Mouse (Mus musculus) embryonic facial prominence, embryonic 13.5 days (tissue): ENCODE results near the gene Cyth2. TPM values are rescaled to one million over a fixed set of nuclear protein-coding genes. Genes with fewer than 3 reads are reported as not detected.

Experiments used
- ATAC-seq: fragments of 200-750 bp; cut with Nextera tagmentation; 2 replicates; pipeline ENCODE4 v1.8.0; 2017; ENCODE audit warnings: low read depth; ENCODE audit not compliant: insufficient number of reproducible peaks, insufficient read depth, low FRiP score, low TSS enrichment
- H3K27ac ChIP-seq: fragments of 300-500 bp; sonication (generic); 2 replicates; pipeline ENCODE4 v1.5.1; 2015; ENCODE audit warnings: moderate library complexity, mild to moderate bottlenecking, inconsistent platforms
- H3K27me3 ChIP-seq: fragments of 300-500 bp; sonication (generic); 2 replicates; pipeline ENCODE4 v1.6.1; 2015; ENCODE audit warnings: mild to moderate bottlenecking, inconsistent platforms
- H3K36me3 ChIP-seq: fragments of 300-500 bp; sonication (generic); 2 replicates; pipeline ENCODE4 v1.6.1; 2015; ENCODE audit warnings: mild to moderate bottlenecking, inconsistent platforms
- H3K4me1 ChIP-seq: fragments of 300-500 bp; sonication (generic); 2 replicates; pipeline ENCODE4 v1.6.1; 2015; ENCODE audit warnings: inconsistent platforms
- H3K4me2 ChIP-seq: fragments of 300-500 bp; sonication (generic); 2 replicates; pipeline ENCODE4 v1.6.1; 2015; ENCODE audit warnings: moderate library complexity, mild to moderate bottlenecking, inconsistent platforms
- H3K4me3 ChIP-seq: fragments of 300-500 bp; sonication (generic); 2 replicates; pipeline ENCODE4 v1.5.1; 2015; ENCODE audit warnings: mild to moderate bottlenecking, inconsistent platforms
- H3K9ac ChIP-seq: fragments of 300-500 bp; sonication (generic); 2 replicates; pipeline ENCODE4 v1.6.1; 2015; ENCODE audit warnings: mild to moderate bottlenecking, inconsistent platforms
- H3K9me3 ChIP-seq: fragments of 300-500 bp; sonication (generic); 2 replicates; pipeline ENCODE4 v1.6.1; 2016; ENCODE audit warnings: inconsistent platforms
- WGBS: fragments of 180-500 bp; shearing (Covaris S2); methylation state at CpG from one replicate; pipeline ENCODE4 v1.1.7; 2015; ENCODE audit warnings: mixed read lengths; 5-methylcytosine and 5-hydroxymethylcytosine counted together
- polyA plus RNA-seq: library from polyadenylated mRNA; unstranded; fragments of >200 nt; fragmentation: Nextera tagmentation; extraction: Ambion mirVana; gene quantifications from 2 replicates; pipeline ENCODE4 v1.2.1, GENCODE M21; 2015

Gene Cyth2
- polyA plus RNA-seq, 1 experiment from 2014 or later, result 138 TPM

DNA sequence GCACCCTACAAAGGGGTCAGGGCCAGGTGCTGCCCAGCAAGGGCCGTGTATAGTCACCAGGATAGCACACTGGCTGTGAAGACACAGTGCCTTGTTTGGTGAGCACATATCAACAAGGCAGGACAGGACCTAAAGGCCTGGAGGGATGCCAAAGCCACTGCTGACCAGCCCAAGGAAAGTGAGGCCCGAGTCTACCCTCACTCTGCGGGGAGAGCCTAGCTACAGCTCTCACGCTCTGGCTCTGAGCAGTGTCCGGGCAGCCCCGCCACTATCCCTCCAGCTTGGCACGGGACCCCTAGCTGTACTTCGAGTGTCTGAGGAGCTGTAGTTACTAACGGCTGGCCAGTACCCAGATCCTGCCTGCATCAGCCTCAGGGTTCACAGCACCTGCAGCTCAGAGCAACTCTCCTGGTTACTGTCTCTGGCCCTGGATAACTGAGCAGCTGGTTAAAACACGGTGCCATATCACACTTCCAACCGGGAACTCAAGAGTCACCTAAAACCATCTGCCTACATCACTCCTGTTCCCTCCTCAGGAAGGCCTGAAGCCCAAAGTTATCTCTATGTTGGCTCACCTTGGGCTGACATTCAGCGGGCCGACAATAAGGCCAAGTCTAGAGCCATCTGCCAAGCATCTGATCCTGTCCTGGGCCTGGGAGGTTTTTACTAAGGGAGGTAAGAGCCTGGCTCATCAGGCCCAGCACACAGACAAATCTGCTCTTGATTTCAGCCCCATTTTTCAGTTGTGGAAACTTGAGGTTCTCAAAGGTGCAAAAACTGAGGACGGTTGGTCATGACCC is 4.9 kb downstream of the Cyth2 start:
- H3K4me2 ChIP-seq, result no peak overlapping the region
- H3K4me1 ChIP-seq, result peaks cover 22% of the 10 kb centered on the region
- H3K27me3 ChIP-seq, result no peaks in the 10 kb centered on the region
- no peak overlapping the region for H3K4me3 ChIP-seq
- peaks cover 73% of the 10 kb centered on the region for H3K36me3 ChIP-seq
- H3K9me3 ChIP-seq, result no peaks in the 10 kb centered on the region
- WGBS, result 88% methylated on average over 14 of the region's 14 CpGs
- peak overlapping the region; percentile 27; the same call in 1 of the 2 replicates for H3K9ac ChIP-seq
- ATAC-seq, result no peak
- no peak overlapping the region for H3K27ac ChIP-seq

DNA sequence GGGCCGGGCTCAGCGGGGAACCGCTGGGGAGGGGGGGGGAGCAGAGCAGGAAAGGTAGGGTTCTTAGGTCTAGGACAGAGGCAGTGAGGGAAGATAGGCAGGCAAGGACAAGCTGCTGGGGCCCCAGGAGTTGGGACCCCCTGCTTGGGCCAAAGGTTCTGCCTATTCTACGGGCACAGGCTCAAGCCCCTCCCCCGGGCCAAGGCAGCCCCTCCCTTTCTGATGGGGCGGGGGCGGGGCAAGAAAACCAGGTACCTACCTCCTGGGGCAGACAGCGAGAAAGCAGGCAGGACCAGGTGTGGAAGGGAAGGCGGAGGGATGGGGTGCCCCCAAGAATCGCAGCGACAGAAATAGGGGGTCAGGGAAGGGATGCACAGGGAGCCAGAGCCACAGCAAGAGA is 5.9 kb downstream of the Cyth2 start:
- no peak overlapping the region for H3K4me3 ChIP-seq
- H3K4me2 ChIP-seq, result no peak overlapping the region
- ATAC-seq, result no peak
- no peaks in the 10 kb centered on the region for H3K9me3 ChIP-seq
- no peak overlapping the region for H3K9ac ChIP-seq
- peaks cover 75% of the 10 kb centered on the region for H3K36me3 ChIP-seq
- H3K4me1 ChIP-seq, result peaks cover 22% of the 10 kb centered on the region
- H3K27ac ChIP-seq, result no peak overlapping the region
- WGBS, result 45% methylated on average over 10 of the region's 11 CpGs
- no peaks in the 10 kb centered on the region for H3K27me3 ChIP-seq

DNA sequence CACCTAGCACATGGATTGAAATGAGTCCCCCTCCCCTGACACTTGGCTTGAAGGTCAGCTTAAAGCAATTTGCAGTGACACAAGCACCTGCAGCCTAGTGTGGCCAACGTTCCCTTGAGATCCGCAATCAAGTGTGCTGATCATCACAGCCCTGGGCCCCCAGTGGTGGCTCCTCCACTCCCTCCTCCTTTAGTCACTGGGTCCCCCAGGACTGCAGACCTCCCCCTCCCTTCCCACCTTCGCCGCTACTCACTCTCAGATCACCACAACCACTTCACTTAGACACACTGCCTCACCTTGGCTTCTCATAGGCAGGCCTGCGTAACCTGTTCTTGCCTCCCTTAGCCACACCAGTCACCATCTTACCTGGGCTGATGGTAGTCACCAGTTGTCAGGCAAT is 8.4 kb downstream of the Cyth2 start:
- 62% methylated on average over 5 of the region's 5 CpGs for whole genome bisulfite sequencing
- H3K9me3 ChIP-seq, result no peaks in the 10 kb centered on the region
- no peak for ATAC-seq
- no peak overlapping the region for H3K4me3 ChIP-seq
- peaks cover 11% of the 10 kb centered on the region for H3K4me1 ChIP-seq
- no peak overlapping the region for H3K4me2 ChIP-seq
- no peaks in the 10 kb centered on the region for H3K27me3 ChIP-seq
- peak overlapping the region; percentile 7; the same call in 1 of the 2 replicates for H3K27ac ChIP-seq
- H3K9ac ChIP-seq, result no peak overlapping the region
- peaks cover 71% of the 10 kb centered on the region for H3K36me3 ChIP-seq

DNA sequence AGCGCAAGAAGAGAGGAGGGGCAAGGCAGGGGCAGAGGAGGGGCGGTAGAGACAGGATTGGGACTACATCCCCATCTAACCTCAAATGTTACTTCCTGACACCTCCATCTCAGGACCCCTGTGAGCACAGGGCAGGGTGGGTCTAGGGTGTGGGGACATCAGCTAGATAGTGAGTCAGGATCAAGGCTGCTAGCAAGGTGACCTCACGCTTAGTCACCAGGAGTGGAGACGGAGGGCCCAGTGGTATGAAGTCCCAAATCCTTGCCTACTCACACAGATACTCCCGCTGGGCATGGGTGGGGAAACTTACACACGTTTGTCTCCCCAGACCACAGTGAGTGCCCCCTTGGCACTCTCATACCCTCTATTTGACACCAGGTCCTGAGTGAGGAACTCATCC is 11.8 kb downstream of the Cyth2 start:
- Histone ChIP-seq H3K9ac (no peak overlapping the region), H3K4me2 (no peak overlapping the region), H3K9me3 (no peaks in the 10 kb centered on the region), H3K4me3 (no peak overlapping the region), H3K36me3 (peaks cover 37% of the 10 kb centered on the region), H3K27ac (no peak overlapping the region), H3K4me1 (peaks cover 28% of the 10 kb centered on the region), H3K27me3 (peaks cover 20% of the 10 kb centered on the region)
- no peak for ATAC-seq
- WGBS, result 91% methylated on average over 6 of the region's 6 CpGs

DNA sequence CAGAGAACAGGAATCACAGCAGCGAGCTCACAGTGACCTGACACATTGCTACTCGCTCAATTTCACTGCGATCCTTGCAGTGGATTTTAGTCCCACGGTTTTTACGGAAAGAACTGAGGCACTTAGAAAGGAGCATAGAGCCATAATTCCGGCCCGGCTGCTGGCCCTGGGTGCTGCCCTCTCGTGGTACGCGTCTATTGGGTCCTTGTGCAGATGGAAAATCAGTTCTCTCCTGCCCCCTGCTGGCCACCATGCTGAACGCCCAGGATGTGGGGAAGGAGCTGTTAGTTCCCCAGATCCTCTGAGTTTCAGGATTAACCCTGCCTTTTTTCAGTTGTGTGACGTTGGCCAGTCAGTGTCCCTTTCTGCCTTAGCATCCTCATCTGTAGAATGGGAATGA is 13.0 kb downstream of the Cyth2 start:
- peak overlapping the region; percentile 28; the same call in 1 of the 2 replicates for H3K4me3 ChIP-seq
- WGBS, result 4% methylated on average over 12 of the region's 12 CpGs

DNA sequence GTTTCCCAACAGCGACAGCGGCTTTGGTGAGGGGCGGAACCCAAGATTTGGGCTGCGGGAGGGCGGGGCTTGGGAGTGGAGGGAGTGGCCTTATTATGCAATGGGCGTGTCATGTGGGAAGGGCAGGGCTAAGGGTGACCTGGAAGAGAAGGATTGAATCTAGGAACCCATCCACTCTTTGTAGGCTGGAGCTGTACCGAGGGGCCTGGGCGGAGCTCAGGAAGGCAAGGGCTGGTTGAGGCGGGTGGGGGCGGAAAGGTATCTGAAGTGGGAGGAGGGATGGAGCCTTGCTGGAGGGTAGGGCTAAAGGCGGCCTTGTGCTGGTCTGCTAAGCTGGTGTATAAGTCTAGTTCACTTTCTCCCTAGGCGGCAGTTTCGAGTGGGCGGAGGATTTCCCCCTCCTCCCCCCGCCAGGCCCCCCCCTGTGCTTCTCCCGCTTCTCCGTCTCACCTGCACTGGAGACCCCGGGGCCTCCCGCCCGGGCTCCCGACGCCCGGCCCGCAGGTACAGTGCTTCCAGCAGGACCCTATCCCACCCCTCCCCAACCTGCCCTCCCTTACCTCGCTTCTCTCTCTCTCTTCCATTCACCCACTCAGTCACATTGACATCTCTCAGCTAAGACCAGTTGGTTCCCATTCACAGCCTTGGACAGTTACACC is 13.7 kb downstream of the Cyth2 start:
- peaks cover 24% of the 10 kb centered on the region for H3K36me3 ChIP-seq
- ATAC-seq, result no peak
- no peaks in the 10 kb centered on the region for H3K9me3 ChIP-seq
- H3K4me1 ChIP-seq, result peaks cover 34% of the 10 kb centered on the region
- H3K27me3 ChIP-seq, result peaks cover 36% of the 10 kb centered on the region
- H3K9ac ChIP-seq, result no peak overlapping the region; the same call in 1 of the 2 replicates
- peak overlapping the region; percentile 48 for H3K4me2 ChIP-seq
- 0 out of 2 replicates have a peak overlapping the region, but pooled peaks have one; percentile 23 for H3K27ac ChIP-seq
- H3K4me3 ChIP-seq, result peak overlapping the region; percentile 28
- 17% methylated on average over 25 of the region's 25 CpGs for WGBS

More for the DNA sequence above, 13.0 kb downstream of the Cyth2 start:
- H3K4me2 ChIP-seq, result peak overlapping the region; percentile 48
- H3K9ac ChIP-seq, result no peak overlapping the region; the same call in 1 of the 2 replicates
- peaks cover 34% of the 10 kb centered on the region for H3K4me1 ChIP-seq
- 0 out of 2 replicates have a peak overlapping the region, but pooled peaks have one; percentile 23 for H3K27ac ChIP-seq
- H3K36me3 ChIP-seq, result peaks cover 25% of the 10 kb centered on the region
- no peaks in the 10 kb centered on the region for H3K9me3 ChIP-seq
- H3K27me3 ChIP-seq, result peaks cover 32% of the 10 kb centered on the region
- ATAC-seq, result no peak

DNA sequence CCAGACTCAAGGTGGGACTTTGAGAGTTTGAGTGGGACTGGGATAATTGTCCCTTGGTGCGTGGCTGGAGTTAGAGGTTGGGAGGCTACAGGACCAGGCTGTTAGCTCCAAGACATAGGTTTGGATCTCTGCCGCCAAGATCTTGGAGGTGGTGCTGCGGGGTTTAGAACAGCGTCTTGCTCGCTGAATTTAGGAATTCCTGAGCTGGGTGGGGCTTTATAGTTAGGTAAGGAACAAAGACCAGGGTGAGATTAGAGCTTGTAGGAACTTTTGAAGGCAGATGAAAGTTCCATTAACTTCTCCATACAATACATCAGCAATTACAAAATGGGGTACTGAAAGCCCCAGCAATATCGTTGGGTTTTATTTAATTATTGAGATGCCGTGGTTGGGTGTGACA is 14.4 kb downstream of the Cyth2 start:
- WGBS, result 36% methylated on average over 7 of the region's 7 CpGs
- 0 out of 2 replicates have a peak overlapping the region, but pooled peaks have one; percentile 28 for H3K4me3 ChIP-seq

DNA sequence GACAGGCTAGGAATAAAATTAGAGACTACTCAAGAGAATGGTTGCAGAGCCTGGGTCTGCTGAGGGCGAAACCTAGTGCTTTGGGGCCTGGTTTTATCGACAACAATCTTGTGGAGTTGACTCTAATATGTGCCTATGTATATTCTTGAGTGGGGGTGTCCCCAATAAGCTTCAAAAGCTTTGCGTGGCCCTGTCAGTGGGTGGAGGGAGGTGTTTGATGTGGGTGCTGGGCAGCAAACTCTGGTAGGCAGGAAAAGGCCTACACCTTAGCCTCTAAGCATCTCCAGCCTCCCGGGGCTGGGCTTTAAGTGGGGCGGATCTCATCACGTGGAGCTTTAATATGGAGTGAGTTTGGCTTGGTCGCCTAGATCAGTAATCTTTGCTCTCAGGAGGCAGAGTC is 15.4 kb downstream of the Cyth2 start:
- ATAC-seq, result no peak
- H3K9ac ChIP-seq, result no peak overlapping the region
- WGBS, result 54% methylated on average over 7 of the region's 7 CpGs
- no peaks in the 10 kb centered on the region for H3K9me3 ChIP-seq
- H3K4me2 ChIP-seq, result peak overlapping the region; percentile 87
- peaks cover 40% of the 10 kb centered on the region for H3K27me3 ChIP-seq
- no peak overlapping the region for H3K27ac ChIP-seq
- H3K4me1 ChIP-seq, result peaks cover 34% of the 10 kb centered on the region
- H3K36me3 ChIP-seq, result peaks cover 40% of the 10 kb centered on the region
- peak overlapping the region; percentile 47; the same call in 1 of the 2 replicates for H3K4me3 ChIP-seq

More for the DNA sequence above, 14.4 kb downstream of the Cyth2 start:
- H3K4me1 ChIP-seq, result peaks cover 34% of the 10 kb centered on the region
- peak overlapping the region; percentile 48 for H3K4me2 ChIP-seq
- H3K9me3 ChIP-seq, result no peaks in the 10 kb centered on the region
- ATAC-seq, result no peak
- peaks cover 38% of the 10 kb centered on the region for H3K27me3 ChIP-seq
- H3K9ac ChIP-seq, result no peak overlapping the region
- peaks cover 29% of the 10 kb centered on the region for H3K36me3 ChIP-seq
- no peak overlapping the region for H3K27ac ChIP-seq

DNA sequence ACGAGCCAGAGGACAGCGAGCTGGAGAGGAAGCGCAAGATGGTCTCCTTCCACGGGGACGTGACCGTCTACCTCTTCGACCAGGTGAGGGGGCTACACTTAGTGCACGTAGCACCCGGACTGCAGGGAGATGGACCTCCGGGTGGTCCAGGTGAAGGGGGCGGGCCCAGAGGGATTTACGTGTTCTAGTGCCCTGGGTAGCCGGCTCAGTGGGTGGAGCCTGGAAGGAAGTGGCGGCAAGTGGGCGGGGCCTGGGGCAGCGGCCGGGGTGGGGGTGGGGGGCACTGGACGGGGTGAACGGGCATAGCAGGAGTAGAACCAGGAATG is 15.9 kb downstream of the Cyth2 start:
- Histone ChIP-seq H3K36me3 (peaks cover 43% of the 10 kb centered on the region), H3K9me3 (no peaks in the 10 kb centered on the region), H3K9ac (peak overlapping the region; percentile 78), H3K4me2 (peak overlapping the region; percentile 87), H3K4me1 (peaks cover 34% of the 10 kb centered on the region), H3K27ac (no peak overlapping the region), H3K27me3 (peaks cover 40% of the 10 kb centered on the region), H3K4me3 (peak overlapping the region; percentile 47)
- ATAC-seq, result no peak
- WGBS, result 2% methylated on average over 19 of the region's 19 CpGs

DNA sequence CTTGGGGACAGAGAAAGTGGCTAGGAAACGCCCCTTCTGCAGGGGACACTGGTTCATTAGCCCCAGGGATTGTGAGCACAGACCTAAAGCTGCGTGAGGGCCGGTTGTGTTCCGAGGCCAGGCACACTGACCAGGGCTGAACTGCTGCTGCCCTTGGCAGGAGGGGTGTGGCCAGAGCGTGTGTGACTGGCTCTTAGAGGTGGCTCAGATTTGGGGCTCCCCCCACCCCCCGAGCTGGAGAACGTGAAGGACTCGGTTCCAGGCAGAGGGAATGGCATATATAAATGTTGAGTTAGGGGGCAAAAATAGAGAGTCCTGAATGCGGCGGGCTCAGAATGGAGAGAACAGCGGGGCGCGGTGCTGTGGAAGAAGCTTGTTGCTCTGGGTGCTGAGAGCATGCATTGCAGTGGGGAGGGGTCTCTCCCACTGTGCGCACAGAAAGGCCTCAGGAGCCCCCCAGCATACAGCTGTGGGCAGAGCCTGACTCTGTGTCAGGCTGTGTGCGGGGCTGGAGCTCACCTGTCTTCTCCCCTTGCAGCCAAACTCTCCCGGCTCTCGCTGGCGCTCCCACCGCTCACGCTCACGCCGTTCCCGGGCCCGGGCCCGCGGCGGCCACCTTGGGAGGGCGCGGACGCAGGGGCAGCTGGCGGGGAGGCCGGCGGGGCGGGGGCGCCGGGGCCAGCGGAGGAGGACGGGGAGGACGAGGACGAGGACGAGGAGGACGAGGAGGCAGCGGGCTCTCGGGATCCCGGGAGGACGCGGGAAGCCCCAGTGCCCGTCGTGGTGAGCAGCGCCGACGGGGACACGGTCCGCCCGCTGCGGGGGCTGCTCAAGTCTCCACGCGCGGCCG is 16.5 kb downstream of the Cyth2 start:
- Histone ChIP-seq H3K4me1 (peaks cover 34% of the 10 kb centered on the region), H3K36me3 (peaks cover 43% of the 10 kb centered on the region), H3K9ac (peak overlapping the region; percentile 78), H3K4me3 (peak overlapping the region; percentile 47), H3K27ac (no peak overlapping the region), H3K27me3 (peaks cover 40% of the 10 kb centered on the region), H3K4me2 (peak overlapping the region; percentile 87), H3K9me3 (no peaks in the 10 kb centered on the region)
- no peak for ATAC-seq
- WGBS, result 2% methylated on average over 59 of the region's 60 CpGs

DNA sequence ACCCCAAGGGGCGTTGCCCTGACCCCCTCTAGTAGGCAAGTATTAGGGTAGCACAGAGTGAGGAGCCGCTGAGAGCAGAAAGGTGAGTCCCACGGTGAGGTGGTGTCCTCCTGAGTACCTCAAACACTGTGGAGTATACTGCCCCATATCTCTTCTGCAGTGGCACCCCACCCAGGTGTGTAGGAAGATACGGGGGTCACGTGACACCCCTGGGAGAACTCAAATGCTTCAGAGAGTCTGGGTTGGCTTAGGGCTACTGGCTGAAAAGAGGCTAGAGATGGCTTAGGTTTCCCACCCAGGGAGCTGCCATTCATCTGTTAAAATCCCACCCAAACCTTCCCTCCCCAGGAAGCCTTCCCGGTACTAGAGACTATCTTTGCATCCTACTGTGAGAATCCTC is 17.4 kb downstream of the Cyth2 start:
- Histone ChIP-seq H3K27ac (no peak overlapping the region), H3K4me1 (peaks cover 34% of the 10 kb centered on the region), H3K4me3 (no peak overlapping the region), H3K9me3 (no peaks in the 10 kb centered on the region), H3K36me3 (peaks cover 45% of the 10 kb centered on the region), H3K27me3 (peaks cover 40% of the 10 kb centered on the region), H3K4me2 (peak overlapping the region; percentile 87; the same call in 1 of the 2 replicates), H3K9ac (peak overlapping the region; percentile 78)
- WGBS, result 45% methylated on average over 6 of the region's 6 CpGs
- ATAC-seq, result no peak
